Mouse (Mus musculus): ENCODE results near the gene Slc16a13. TPM values are rescaled to one million over a fixed set of nuclear protein-coding genes. Genes with fewer than 3 reads are reported as not detected.

Gene Slc16a13
- total RNA-seq, 1 experiment = 12.4 TPM

- no peak for DNase-seq (ENCODE audit: low read depth, low spot score)
- no peaks in the 10 kb centered on the region for H3K36me3 ChIP-seq (ENCODE audit: control insufficient read depth, insufficient read depth, low read length, poor library complexity, severe bottlenecking)
- no peaks in the 10 kb centered on the region for H3K9me3 ChIP-seq (ENCODE audit: control insufficient read depth, insufficient read depth, low read depth, low read length)
- H3K9ac ChIP-seq (ENCODE audit: insufficient read depth, low read depth, low read length, poor library complexity, severe bottlenecking) = no peak overlapping the region
- in situ Hi-C loops (cut with MboI; ENCODE audit: low sequenced_read_pairs in 2 of 2, unreplicated experiment in 2 of 2) = no loop called here
- no peak overlapping the region for H3K27ac ChIP-seq (ENCODE audit: insufficient read depth, low read depth, low read length, poor library complexity, severe bottlenecking)
- peaks cover 0 to 3% of the 10 kb centered on the region in 2 experiments; a peak in 2 of 4 replicates for H3K4me1 ChIP-seq (ENCODE audit: control insufficient read depth in 2 of 2, insufficient read depth in 2 of 2, low read length in 2 of 2, poor library complexity in 1 of 2)
- no peak for TF ChIP-seq CHD2 (IDR thresholded peaks at IDR 0.05; ENCODE audit: low read depth, low read length)
- no peak for TF ChIP-seq ZNF384 (IDR thresholded peaks at IDR 0.05; ENCODE audit: low read depth, low read length)
- no peak overlapping the region for H3K4me3 ChIP-seq (ENCODE audit: insufficient read depth in 1 of 2, low read depth in 1 of 2, low read length in 2 of 2, poor library complexity in 1 of 2, severe bottlenecking in 1 of 2)
Observed at GRCm38 (mm10) chr11:70193354-70194285, 27.2 kb downstream of the Slc16a13 start.

- no peaks in the 10 kb centered on the region for H3K9me3 ChIP-seq (ENCODE audit: control insufficient read depth, insufficient read depth, low read depth, low read length)
- no peak for TF ChIP-seq MAFK (IDR thresholded peaks at IDR 0.05; ENCODE audit: insufficient read depth, low read depth, low read length)
- no peak for TF ChIP-seq ZC3H11A (IDR thresholded peaks at IDR 0.05; ENCODE audit: borderline replicate concordance, low read depth, low read length)
- no peak for TF ChIP-seq HCFC1 (IDR thresholded peaks at IDR 0.05; ENCODE audit: borderline replicate concordance, insufficient read depth, low read length)
- no peak for TF ChIP-seq CHD2 (IDR thresholded peaks at IDR 0.05; ENCODE audit: low read depth, low read length)
- no peak for TF ChIP-seq ZNF384 (IDR thresholded peaks at IDR 0.05; ENCODE audit: low read depth, low read length)
- H3K36me3 ChIP-seq (ENCODE audit: control insufficient read depth, insufficient read depth, low read length, poor library complexity, severe bottlenecking) = no peaks in the 10 kb centered on the region
- peaks cover 0 to 3% of the 10 kb centered on the region in 2 experiments; a peak in 2 of 4 replicates for H3K4me1 ChIP-seq (ENCODE audit: control insufficient read depth in 2 of 2, insufficient read depth in 2 of 2, low read length in 2 of 2, poor library complexity in 1 of 2)
- no peak overlapping the region for H3K27ac ChIP-seq (ENCODE audit: insufficient read depth, low read depth, low read length, poor library complexity, severe bottlenecking)
- DNase-seq (ENCODE audit: low read depth, low spot score) = no peak
- in situ Hi-C loops (cut with MboI; ENCODE audit: low sequenced_read_pairs in 2 of 2, unreplicated experiment in 2 of 2) = no loop called here
- H3K9ac ChIP-seq (ENCODE audit: insufficient read depth, low read depth, low read length, poor library complexity, severe bottlenecking) = no peak overlapping the region
- no peak overlapping the region for H3K4me3 ChIP-seq (ENCODE audit: insufficient read depth in 1 of 2, low read depth in 1 of 2, low read length in 2 of 2, poor library complexity in 1 of 2, severe bottlenecking in 1 of 2)
Observed at GRCm38 (mm10) chr11:70192157-70192556, 28.7 kb downstream of the Slc16a13 start.

DNA sequence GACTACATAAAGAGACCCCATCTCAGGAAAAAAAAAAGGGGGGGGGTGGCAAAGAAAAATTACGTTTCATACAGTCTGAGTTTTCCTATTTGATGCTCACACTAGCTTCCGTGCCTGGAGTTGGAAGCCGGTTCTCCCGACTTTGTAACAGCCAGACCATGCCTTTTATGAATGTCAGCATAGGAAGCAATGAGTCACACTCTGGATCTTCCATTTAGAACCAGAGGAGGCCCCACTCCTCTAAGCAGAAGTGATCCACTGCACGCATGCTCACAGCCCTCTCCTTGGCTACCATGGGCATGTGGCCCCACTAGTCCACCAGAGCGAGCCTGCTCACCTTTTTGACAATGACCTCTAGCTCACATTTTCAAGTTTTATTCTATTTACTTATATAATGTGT is 29.7 kb downstream of the Slc16a13 start:
- peaks cover 0 to 3% of the 10 kb centered on the region in 2 experiments; a peak in 2 of 4 replicates for H3K4me1 ChIP-seq (ENCODE audit: control insufficient read depth in 2 of 2, insufficient read depth in 2 of 2, low read length in 2 of 2, poor library complexity in 1 of 2)
- TF ChIP-seq HCFC1 (IDR thresholded peaks at IDR 0.05; ENCODE audit: borderline replicate concordance, insufficient read depth, low read length) (no peak), MAFK (IDR thresholded peaks at IDR 0.05; ENCODE audit: insufficient read depth, low read depth, low read length) (no peak), ZNF384 (IDR thresholded peaks at IDR 0.05; ENCODE audit: low read depth, low read length) (no peak), ZC3H11A (IDR thresholded peaks at IDR 0.05; ENCODE audit: borderline replicate concordance, low read depth, low read length) (no peak)
- no peak overlapping the region for H3K27ac ChIP-seq (ENCODE audit: insufficient read depth, low read depth, low read length, poor library complexity, severe bottlenecking)
- in situ Hi-C loops (cut with MboI; ENCODE audit: low sequenced_read_pairs in 2 of 2, unreplicated experiment in 2 of 2) = no loop called here
- no peak for DNase-seq (ENCODE audit: low read depth, low spot score)
- no peaks in the 10 kb centered on the region for H3K9me3 ChIP-seq (ENCODE audit: control insufficient read depth, insufficient read depth, low read depth, low read length)
- H3K4me3 ChIP-seq (ENCODE audit: insufficient read depth in 1 of 2, low read depth in 1 of 2, low read length in 2 of 2, poor library complexity in 1 of 2, severe bottlenecking in 1 of 2) = no peak overlapping the region
- no peaks in the 10 kb centered on the region for H3K36me3 ChIP-seq (ENCODE audit: control insufficient read depth, insufficient read depth, low read length, poor library complexity, severe bottlenecking)
- H3K9ac ChIP-seq (ENCODE audit: insufficient read depth, low read depth, low read length, poor library complexity, severe bottlenecking) = no peak overlapping the region

DNA sequence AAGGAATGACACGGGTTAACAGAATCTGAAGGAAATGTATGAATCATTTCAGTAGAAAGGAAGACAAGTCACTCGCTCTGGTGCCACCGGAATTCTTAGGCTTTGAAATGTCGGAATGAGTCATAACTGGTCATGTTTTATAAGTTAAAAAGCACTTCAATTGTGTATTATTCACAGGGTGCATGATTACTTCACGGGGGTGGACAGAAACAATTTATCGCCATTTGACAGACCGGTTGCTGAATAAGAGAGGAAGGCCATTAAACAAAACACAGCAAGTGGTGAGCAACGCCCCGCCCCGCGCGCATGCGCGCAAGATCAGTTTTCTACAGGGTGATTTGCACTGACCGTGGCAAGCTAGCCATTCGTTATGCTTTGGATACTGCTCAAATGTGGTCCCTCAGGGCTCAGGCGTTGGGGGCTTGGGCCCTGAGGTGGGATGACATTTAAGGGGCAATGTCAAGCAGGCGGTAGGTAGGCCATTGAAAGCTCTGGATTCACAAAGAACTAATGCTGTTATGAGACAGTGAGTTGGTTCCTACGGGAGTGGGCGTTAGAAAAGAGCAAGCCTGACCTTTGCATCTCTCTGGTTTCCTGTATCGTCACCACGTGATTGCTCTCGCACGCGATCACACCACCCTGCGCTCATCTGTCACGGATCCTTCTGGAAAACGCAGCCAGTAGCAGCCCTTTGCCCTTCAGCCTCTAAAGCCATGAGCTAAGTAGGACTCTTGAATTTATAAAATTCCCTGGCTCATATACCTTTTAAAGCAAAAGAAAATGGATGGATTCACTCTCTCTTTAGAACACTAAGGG is 31.3 kb downstream of the Slc16a13 start:
- in situ Hi-C loops (cut with MboI; ENCODE audit: low sequenced_read_pairs in 2 of 2, unreplicated experiment in 2 of 2) = no loop called here
- peaks cover 0 to 3% of the 10 kb centered on the region in 2 experiments; a peak in 2 of 4 replicates for H3K4me1 ChIP-seq (ENCODE audit: control insufficient read depth in 2 of 2, insufficient read depth in 2 of 2, low read length in 2 of 2, poor library complexity in 1 of 2)
- no peak overlapping the region for H3K4me3 ChIP-seq (ENCODE audit: insufficient read depth in 1 of 2, low read depth in 1 of 2, low read length in 2 of 2, poor library complexity in 1 of 2, severe bottlenecking in 1 of 2)
- H3K9ac ChIP-seq (ENCODE audit: insufficient read depth, low read depth, low read length, poor library complexity, severe bottlenecking) = no peak overlapping the region
- no peak for TF ChIP-seq ZNF384 (IDR thresholded peaks at IDR 0.05; ENCODE audit: low read depth, low read length)
- no peak for TF ChIP-seq ZC3H11A (IDR thresholded peaks at IDR 0.05; ENCODE audit: borderline replicate concordance, low read depth, low read length)
- TF ChIP-seq HCFC1 (IDR thresholded peaks at IDR 0.05; ENCODE audit: borderline replicate concordance, insufficient read depth, low read length) = no peak
- no peak for TF ChIP-seq MAFK (IDR thresholded peaks at IDR 0.05; ENCODE audit: insufficient read depth, low read depth, low read length)
- no peak for TF ChIP-seq CHD2 (IDR thresholded peaks at IDR 0.05; ENCODE audit: low read depth, low read length)
- DNase-seq (ENCODE audit: low read depth, low spot score) = no peak
- no peaks in the 10 kb centered on the region for H3K36me3 ChIP-seq (ENCODE audit: control insufficient read depth, insufficient read depth, low read length, poor library complexity, severe bottlenecking)
- H3K9me3 ChIP-seq (ENCODE audit: control insufficient read depth, insufficient read depth, low read depth, low read length) = no peaks in the 10 kb centered on the region
- no peak overlapping the region for H3K27ac ChIP-seq (ENCODE audit: insufficient read depth, low read depth, low read length, poor library complexity, severe bottlenecking)
